Mouse (Mus musculus): ENCODE measurements around the gene Nudt14.

DNA sequence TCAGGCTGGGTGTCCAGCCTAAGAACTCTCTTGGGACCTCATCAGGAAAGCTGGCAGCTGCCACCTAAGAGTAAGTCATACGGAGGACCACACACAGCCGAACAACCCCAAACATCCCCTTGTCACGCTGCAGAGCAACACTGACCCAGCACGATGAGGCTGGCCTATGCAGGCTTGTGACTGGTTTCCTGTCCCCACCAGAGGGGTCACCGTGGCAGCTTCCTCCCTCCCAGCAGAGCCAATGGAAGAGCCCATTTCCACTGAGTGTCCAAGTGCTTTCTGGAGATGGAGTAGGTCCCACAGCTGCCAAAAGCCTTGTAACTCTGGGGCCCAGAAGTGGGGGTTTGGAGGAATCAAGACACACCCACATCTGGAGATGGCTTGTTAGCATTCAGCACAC is 19.9 kb upstream of the Nudt14 start:
- no peak for TF ChIP-seq POLR2A (IDR thresholded peaks at IDR 0.05; ENCODE audit: extremely low read depth, insufficient read depth, low read length)
- TF ChIP-seq CTCF (IDR thresholded peaks at IDR 0.05; ENCODE audit: low read depth, low read length) = no peak
